Mouse (Mus musculus) kidney, postnatal 0 days (tissue): ENCODE data around the gene Rnf138rt1. TPM values are rescaled to one million over a fixed set of nuclear protein-coding genes. Genes with fewer than 3 reads are reported as not detected.
A peak's percentile ranks its signal among the peaks of the same experiment; 100 is the strongest.

Experiments used
- ATAC-seq: fragments of 200-750 bp; cut with Nextera tagmentation; replicated peaks from 2 replicates; pipeline ENCODE4 v1.8.0; 2017; ENCODE audit warnings: low read depth, moderate number of reproducible peaks, moderate TSS enrichment, moderate library complexity; ENCODE audit not compliant: low FRiP score
- DNase-seq: peaks from one replicate; pipeline ENCODE4 v3.0.0-alpha.2; 2016; ENCODE audit warnings: low spot score
- H3K27ac ChIP-seq: fragments of 300-500 bp; sonication (generic); 2 replicates; pipeline ENCODE4 v1.5.1; 2014; ENCODE audit warnings: mild to moderate bottlenecking
- H3K27me3 ChIP-seq: fragments of 300-500 bp; sonication (generic); 2 replicates; pipeline ENCODE4 v1.6.1; 2014; ENCODE audit warnings: low read length, mixed read lengths; ENCODE audit not compliant: insufficient read depth
- H3K36me3 ChIP-seq: fragments of 300-500 bp; sonication (generic); 2 replicates; pipeline ENCODE4 v1.6.1; 2014; ENCODE audit warnings: low read length, mixed read lengths; ENCODE audit not compliant: insufficient read depth
- H3K4me1 ChIP-seq: fragments of 300-500 bp; sonication (generic); replicated peaks from 2 replicates; pipeline ENCODE4 v1.6.1; 2014; ENCODE audit warnings: antibody characterized with exemption, low read length, mixed read lengths; ENCODE audit not compliant: insufficient read depth
- H3K4me2 ChIP-seq: fragments of 300-500 bp; sonication (generic); 2 replicates; pipeline ENCODE4 v1.6.1; 2014; ENCODE audit warnings: mild to moderate bottlenecking, low read length, moderate library complexity, mixed read lengths
- H3K4me3 ChIP-seq: fragments of 300-500 bp; sonication (generic); replicated peaks from 2 replicates; pipeline ENCODE4 v1.5.1; 2014; ENCODE audit warnings: low read depth, low read length
- H3K9ac ChIP-seq: fragments of 300-500 bp; sonication (generic); 2 replicates; pipeline ENCODE4 v1.6.1; 2014; ENCODE audit warnings: low read depth, low read length
- H3K9me3 ChIP-seq: fragments of 300-500 bp; sonication (generic); replicated peaks from 2 replicates; pipeline ENCODE4 v1.6.1; 2016; ENCODE audit warnings: low read length, inconsistent platforms, mixed read lengths
- CTCF ChIP-seq: IDR thresholded peaks from 2 replicates; pipeline ENCODE4 v1.5.1; 2016; ENCODE audit warnings: antibody characterized with exemption, low read depth, mild to moderate bottlenecking, moderate library complexity
- WGBS: fragments of 180-500 bp; shearing (Covaris S2); extraction: QIAGEN DNeasy Blood & Tissue Kit; methylation state at CpG from one replicate; pipeline ENCODE4 v1.1.7; 2014; 5-methylcytosine and 5-hydroxymethylcytosine counted together
- polyA plus RNA-seq: library from polyadenylated mRNA; unstranded; fragments of >200 nt; fragmentation: Nextera tagmentation; extraction: Ambion mirVana; gene quantifications from 2 replicates; pipeline ENCODE4 v1.2.1, GENCODE M21; 2015

Rnf138rt1 gene
- polyA plus RNA-seq: 0.33 TPM in 1 of 2 replicates, not detected in the other

DNA sequence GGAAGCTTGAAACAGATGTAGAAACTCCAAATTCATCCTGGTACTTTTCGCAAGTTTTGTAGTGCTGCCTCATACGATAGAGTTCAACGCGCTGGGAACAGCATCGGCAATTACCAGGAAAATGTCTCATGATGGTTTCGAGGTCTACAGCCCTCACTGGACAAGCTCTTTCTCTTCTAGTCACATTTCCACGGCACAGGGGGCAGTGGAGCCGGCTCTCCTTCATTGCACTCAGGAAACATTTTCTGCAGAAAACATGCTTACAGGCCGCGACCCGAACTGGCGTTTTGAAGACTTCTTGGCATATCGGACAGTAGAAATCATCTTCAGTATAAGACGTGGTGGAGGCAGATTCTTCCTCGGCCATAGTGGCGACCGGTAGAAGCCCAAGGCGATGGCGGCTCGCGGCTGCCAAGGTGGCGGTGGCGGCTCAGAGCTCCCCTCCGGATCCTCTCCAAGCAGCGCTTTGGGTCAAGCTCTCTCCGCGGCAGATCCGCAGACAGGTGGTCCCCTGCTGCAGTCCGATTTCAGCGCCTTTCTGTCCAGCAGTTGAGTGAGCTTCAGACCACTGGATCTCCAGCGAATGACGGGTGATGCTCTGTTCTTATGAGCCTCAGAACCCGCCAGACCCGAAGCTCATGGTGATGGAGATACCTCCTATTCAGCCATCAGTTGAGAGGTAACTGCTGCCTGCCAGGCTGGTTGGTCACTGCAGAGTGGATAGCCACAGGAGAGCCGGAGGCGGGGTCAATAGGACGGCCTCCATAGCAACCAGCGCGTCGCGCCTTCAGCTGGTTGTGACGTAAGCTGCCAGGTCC is at the start of gene Rnf138rt1:
Gene Rnf138rt1, minus strand, starts transcription at position 713 of the 818 bp plus-strand sequence.
- H3K4me1 ChIP-seq: no peaks in the 10 kb centered on the region
- WGBS: 30% methylated on average over 42 of the region's 42 CpGs
- TF ChIP-seq CTCF: no peak

DNA sequence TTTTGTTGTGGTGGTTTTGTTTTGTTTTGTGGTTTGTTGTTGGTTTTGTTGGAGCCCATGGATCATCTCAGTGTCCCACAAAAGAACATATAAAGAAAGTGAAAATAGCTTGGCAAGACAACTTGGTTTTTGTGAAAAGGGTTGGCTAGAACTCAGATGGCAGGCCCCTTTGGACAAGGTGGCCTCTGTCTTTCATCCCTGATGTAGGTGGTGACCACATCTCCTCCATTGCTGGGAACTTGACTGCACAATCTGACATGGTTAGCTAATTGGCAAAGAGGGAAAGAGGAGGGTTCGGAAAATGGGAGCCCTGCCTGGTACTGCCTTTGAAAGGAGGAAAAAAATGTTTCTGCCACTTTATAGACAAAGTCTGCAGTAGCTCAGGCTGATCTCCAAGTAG is 46.1 kb upstream of the Rnf138rt1 start:
- Histone ChIP-seq H3K36me3 (no peaks in the 10 kb centered on the region), H3K4me2 (no peak overlapping the region), H3K4me3 (no peak overlapping the region), H3K9me3 (no peaks in the 10 kb centered on the region), H3K9ac (no peak overlapping the region), H3K27ac (no peak overlapping the region), H3K4me1 (no peaks in the 10 kb centered on the region), H3K27me3 (no peaks in the 10 kb centered on the region)
- ATAC-seq (no peak), DNase-seq (no peak)
- no peak for TF ChIP-seq CTCF
- 46% methylated on average over 1 of the region's 1 CpGs for WGBS

More for the DNA sequence above, at the start of gene Rnf138rt1:
- Histone ChIP-seq H3K27ac (no peak within 1 kb of the TSS), H3K9me3 (no peaks in the 10 kb centered on the region), H3K36me3 (no peaks in the 10 kb centered on the region), H3K27me3 (0 out of 2 replicates have a peak, but pooled peaks cover 3% of the 10 kb centered on the region), H3K4me2 (peak within 1 kb of the TSS; percentile 61), H3K4me3 (peak within 1 kb of the TSS; percentile 32), H3K9ac (no peak within 1 kb of the TSS)
- DNase-seq (peak; percentile 28), ATAC-seq (peak; percentile 73; the same call in 1 of the 2 replicates)

DNA sequence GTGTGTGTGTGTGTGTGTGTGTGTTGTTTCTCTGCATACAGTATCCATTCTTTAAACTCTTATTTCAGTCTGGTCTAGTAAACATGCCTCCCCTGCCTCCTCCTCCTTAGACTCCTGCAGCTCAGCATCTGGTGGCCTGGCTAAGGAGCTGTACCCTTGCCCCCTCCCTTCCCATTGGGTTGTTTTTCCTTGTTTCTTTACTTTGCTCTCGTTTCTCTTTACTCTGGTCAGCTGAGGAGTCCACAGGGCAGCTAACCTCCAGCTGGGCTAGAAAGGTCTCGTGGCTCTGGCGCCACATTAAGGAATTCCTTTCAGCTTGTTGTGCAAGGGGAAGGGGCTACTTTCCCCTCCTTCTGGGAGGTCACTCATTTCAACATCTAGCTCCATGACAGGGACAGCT is 5.2 kb upstream of the Rnf138rt1 start:
- Histone ChIP-seq H3K9me3 (no peaks in the 10 kb centered on the region), H3K27me3 (0 out of 2 replicates have a peak, but pooled peaks cover 3% of the 10 kb centered on the region), H3K4me1 (no peaks in the 10 kb centered on the region), H3K9ac (no peak overlapping the region), H3K4me3 (no peak overlapping the region), H3K4me2 (no peak overlapping the region), H3K27ac (no peak overlapping the region), H3K36me3 (no peaks in the 10 kb centered on the region)
- no peak for TF ChIP-seq CTCF
- DNase-seq (peak; percentile 38), ATAC-seq (peak; percentile 65; the same call in 1 of the 2 replicates)
- 33% methylated on average over 3 of the region's 3 CpGs for WGBS

DNA sequence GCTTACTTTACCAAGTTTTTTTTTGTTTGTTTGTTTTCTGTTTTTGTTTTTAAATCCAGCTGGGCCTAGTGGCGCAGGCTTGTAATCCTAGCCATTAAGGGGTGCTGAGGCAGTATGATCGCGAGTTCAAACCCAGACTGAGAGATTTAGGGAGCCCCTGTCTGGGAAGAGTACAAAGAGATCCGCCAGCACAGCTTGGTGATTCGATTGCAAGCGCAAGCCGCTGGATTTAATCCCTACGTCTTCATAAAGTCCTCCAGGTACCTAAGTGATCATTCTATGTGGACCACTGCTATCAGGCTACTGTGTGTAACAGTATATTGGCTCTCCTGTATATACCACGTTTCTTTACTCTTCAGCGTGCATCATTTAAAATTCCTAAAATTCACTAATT is 303 bp upstream of the Rnf138rt1 start:
- Histone ChIP-seq H3K9me3 (no peaks in the 10 kb centered on the region), H3K4me2 (peak overlapping the region; percentile 61), H3K36me3 (no peaks in the 10 kb centered on the region), H3K4me1 (no peaks in the 10 kb centered on the region), H3K27ac (no peak overlapping the region), H3K9ac (no peak overlapping the region), H3K27me3 (0 out of 2 replicates have a peak, but pooled peaks cover 3% of the 10 kb centered on the region), H3K4me3 (peak overlapping the region; percentile 32; the same call in 1 of the 2 replicates)
- TF ChIP-seq CTCF: no peak
- WGBS: 37% methylated on average over 10 of the region's 10 CpGs
- no peak for ATAC-seq
- no peak for DNase-seq

DNA sequence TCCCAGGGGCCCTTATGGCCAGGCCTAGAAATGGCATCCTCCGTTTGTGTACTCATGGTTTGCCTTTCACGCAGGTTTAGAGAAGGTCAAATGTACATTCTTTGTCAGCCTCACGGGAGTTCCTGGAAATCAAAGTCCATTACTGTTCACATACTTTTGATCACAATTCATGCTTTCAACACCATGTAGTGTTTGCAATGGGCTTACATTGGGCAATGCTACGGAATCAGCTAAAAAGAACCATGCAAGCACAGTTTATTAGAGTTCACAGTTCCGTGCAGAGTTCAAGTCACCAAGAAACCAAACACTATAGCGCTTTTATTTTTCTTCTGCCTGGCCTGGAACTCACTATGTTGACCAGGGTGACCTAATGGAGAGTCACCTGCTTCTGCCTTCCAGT is 15.1 kb downstream of the Rnf138rt1 start:
- Histone ChIP-seq H3K9me3 (no peaks in the 10 kb centered on the region), H3K4me3 (no peak overlapping the region), H3K27me3 (no peaks in the 10 kb centered on the region), H3K9ac (no peak overlapping the region), H3K27ac (no peak overlapping the region), H3K36me3 (no peaks in the 10 kb centered on the region), H3K4me1 (no peaks in the 10 kb centered on the region), H3K4me2 (no peak overlapping the region)
- DNase-seq (no peak), ATAC-seq (no peak)
- no peak for TF ChIP-seq CTCF
- WGBS: 85% methylated on average over 6 of the region's 6 CpGs

DNA sequence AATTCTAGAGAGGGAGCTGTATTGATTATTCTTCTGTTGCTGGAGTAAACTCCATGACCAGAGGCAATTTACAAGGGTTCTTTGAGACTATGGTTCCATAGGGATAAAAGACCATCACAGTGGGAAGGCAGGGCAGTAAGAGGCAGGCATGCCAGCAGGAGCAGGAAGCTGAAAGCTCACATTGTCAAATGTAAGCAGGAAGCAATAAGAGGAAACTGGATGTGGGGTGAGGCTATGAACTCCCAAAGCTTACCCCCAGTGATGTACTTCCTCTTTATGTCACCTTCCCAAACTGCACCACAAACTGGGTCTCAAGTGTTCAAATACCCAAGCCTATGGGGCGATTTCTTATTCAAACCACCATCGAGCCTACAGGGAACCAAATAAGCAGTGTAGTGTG is 17.2 kb downstream of the Rnf138rt1 start:
- no peak for TF ChIP-seq CTCF
- Histone ChIP-seq H3K27ac (no peak overlapping the region), H3K4me1 (no peaks in the 10 kb centered on the region), H3K4me3 (no peak overlapping the region), H3K27me3 (no peaks in the 10 kb centered on the region), H3K4me2 (no peak overlapping the region), H3K9me3 (no peaks in the 10 kb centered on the region), H3K9ac (no peak overlapping the region), H3K36me3 (no peaks in the 10 kb centered on the region)
- ATAC-seq (no peak), DNase-seq (no peak)
- WGBS: 81% methylated on average over 2 of the region's 2 CpGs
